Mouse (Mus musculus) ES-E14 (cell line): ENCODE data around the gene Irak2. TPM values are rescaled to one million over a fixed set of nuclear protein-coding genes. Genes with fewer than 3 reads are reported as not detected.
A peak's percentile ranks its signal among the peaks of the same experiment; 100 is the strongest.

Experiments used
- DNase-seq: peaks from one replicate; pipeline ENCODE4 v3.0.0-alpha.2; 2013; ENCODE audit warnings: low read depth, low spot score
- H3K27ac ChIP-seq: 2 replicates; pipeline ENCODE4 v1.5.1; 2012; ENCODE audit warnings: low read depth, mild to moderate bottlenecking, low read length, moderate library complexity, mixed read lengths; ENCODE audit not compliant: poor library complexity, insufficient read depth, severe bottlenecking
- H3K36me3 ChIP-seq: 2 replicates; pipeline ENCODE4 v1.6.1; 2012; ENCODE audit warnings: mild to moderate bottlenecking, low read length, moderate library complexity, mixed read lengths; ENCODE audit not compliant: control insufficient read depth, poor library complexity, insufficient read depth, severe bottlenecking
- H3K4me1 ChIP-seq, 2 experiments: fragments of 150-350 bp in 1 of 2; sonication (generic) in 1 of 2; 2 replicates each; pipeline ENCODE4 v1.6.1; 2012; ENCODE audit warnings: low read length in 2 of 2, mild to moderate bottlenecking in 1 of 2, mixed read lengths in 1 of 2; ENCODE audit not compliant: control insufficient read depth in 2 of 2, insufficient read depth in 2 of 2, poor library complexity in 1 of 2
- H3K4me3 ChIP-seq, 2 experiments: fragments of 150-350 bp in 1 of 2; sonication (generic) in 1 of 2; 2 replicates each; pipeline ENCODE4 v1.5.1; 2012; ENCODE audit warnings: low read length in 2 of 2, low read depth in 1 of 2, mild to moderate bottlenecking in 1 of 2, mixed read lengths in 1 of 2; ENCODE audit not compliant: insufficient read depth in 1 of 2, poor library complexity in 1 of 2, severe bottlenecking in 1 of 2
- H3K9ac ChIP-seq: 2 replicates; pipeline ENCODE4 v1.6.1; 2012; ENCODE audit warnings: low read depth, mild to moderate bottlenecking, low read length, mixed read lengths; ENCODE audit not compliant: poor library complexity, insufficient read depth, severe bottlenecking
- H3K9me3 ChIP-seq: fragments of 150-350 bp; sonication (generic); 2 replicates; pipeline ENCODE4 v1.6.1; 2012; ENCODE audit warnings: low read depth, mild to moderate bottlenecking, low read length; ENCODE audit not compliant: control insufficient read depth, insufficient read depth
- CHD2 ChIP-seq: IDR thresholded peaks from 2 replicates; pipeline ENCODE4 v1.6.1; 2014; ENCODE audit warnings: mild to moderate bottlenecking, low read depth, low read length, inconsistent platforms
- HCFC1 ChIP-seq: IDR thresholded peaks from 2 replicates; pipeline ENCODE4 v1.6.1; 2012; ENCODE audit warnings: low read length, inconsistent platforms, borderline replicate concordance; ENCODE audit not compliant: insufficient read depth
- MAFK ChIP-seq: IDR thresholded peaks from 2 replicates; pipeline ENCODE4 v1.6.1; 2014; ENCODE audit warnings: mild to moderate bottlenecking, low read depth, low read length, inconsistent platforms; ENCODE audit not compliant: insufficient read depth
- ZC3H11A ChIP-seq: IDR thresholded peaks from 2 replicates; pipeline ENCODE4 v1.6.1; 2012; ENCODE audit warnings: low read depth, mild to moderate bottlenecking, inconsistent platforms, low read length, borderline replicate concordance
- ZNF384 ChIP-seq: IDR thresholded peaks from 2 replicates; pipeline ENCODE4 v1.6.1; 2012; ENCODE audit warnings: low read depth, low read length, inconsistent platforms
- in situ Hi-C, 2 experiments: fragments of 600-800 bp; cut with MboI; formaldehyde crosslinking; loops; one replicate each; pipeline ENCODE4 v1.15.1; 2025; ENCODE audit warnings: low sequenced_read_pairs in 2 of 2, inconsistent platforms in 1 of 2; ENCODE audit not compliant: unreplicated experiment in 2 of 2
- total RNA-seq: library from RNA; depleted of rRNA; stranded (reverse); fragments of 300-350 nt; gene quantifications from 2 replicates; pipeline ENCODE4 v1.2.3, GENCODE M21; 2012

Irak2 gene
- total RNA-seq, 1 experiment, result 22.0 TPM

DNA sequence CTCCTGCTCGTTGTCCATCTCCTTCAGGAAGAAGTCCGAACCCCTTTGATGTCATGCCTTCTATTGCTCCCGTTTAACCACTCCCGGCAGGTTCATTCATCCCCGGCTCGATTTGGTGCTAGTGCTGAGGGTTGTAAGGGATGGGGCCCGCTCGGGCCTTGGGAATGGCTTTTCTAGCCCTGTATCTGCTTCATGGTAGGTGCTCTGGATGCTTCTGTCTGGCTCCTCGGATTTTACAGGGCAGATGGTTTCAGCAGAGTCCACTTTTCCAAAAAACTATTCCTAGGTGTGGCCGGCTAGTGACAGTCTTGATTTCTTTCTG is 33.1 kb upstream of the Irak2 start:
- Histone ChIP-seq H3K9ac (peak overlapping the region; percentile 93), H3K4me3 (peak overlapping the region; percentile 84 to 92), H3K9me3 (no peaks in the 10 kb centered on the region), H3K4me1 (peaks cover 0 to 7% of the 10 kb centered on the region in 2 experiments; a peak in 2 of 4 replicates), H3K36me3 (0 out of 2 replicates have a peak, but pooled peaks cover 2% of the 10 kb centered on the region), H3K27ac (no peak overlapping the region)
- no peak for TF ChIP-seq MAFK
- no peak for TF ChIP-seq HCFC1
- no peak for TF ChIP-seq ZNF384
- TF ChIP-seq ZC3H11A, result no peak
- no peak for TF ChIP-seq CHD2
- no peak for DNase-seq
- in situ Hi-C loops, result no loop called here

DNA sequence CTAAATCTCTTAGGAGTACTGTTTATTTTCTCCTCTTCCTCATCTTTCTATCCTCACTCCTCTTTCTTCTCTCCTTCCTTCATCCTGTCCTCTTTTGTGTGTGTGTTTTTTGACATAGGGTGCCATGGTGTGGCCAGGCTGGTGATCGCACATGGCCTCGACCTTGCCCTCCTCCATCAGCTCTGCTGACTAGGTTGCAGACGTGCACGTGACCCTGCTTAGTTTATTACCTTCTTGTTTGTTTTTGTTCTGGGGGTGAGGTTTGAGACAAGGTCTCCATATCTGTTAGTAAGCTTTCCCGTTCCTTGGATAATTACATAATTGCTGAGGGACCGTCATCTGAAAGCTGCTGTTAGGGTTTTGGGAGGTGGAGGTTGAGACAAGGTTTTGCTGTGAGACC is 29.4 kb upstream of the Irak2 start:
- in situ Hi-C loops, result no loop called here
- peaks cover 4% of the 10 kb centered on the region for H3K36me3 ChIP-seq
- no peak for TF ChIP-seq CHD2
- no peak for TF ChIP-seq ZC3H11A
- TF ChIP-seq MAFK, result no peak
- no peak for TF ChIP-seq ZNF384
- no peak for TF ChIP-seq HCFC1
- H3K9ac ChIP-seq, result no peak overlapping the region
- no peak for DNase-seq
- H3K27ac ChIP-seq, result no peak overlapping the region
- H3K9me3 ChIP-seq, result no peaks in the 10 kb centered on the region
- peaks cover 0 to 2% of the 10 kb centered on the region in 2 experiments; a peak in 1 of 4 replicates for H3K4me1 ChIP-seq
- no peak overlapping the region for H3K4me3 ChIP-seq

DNA sequence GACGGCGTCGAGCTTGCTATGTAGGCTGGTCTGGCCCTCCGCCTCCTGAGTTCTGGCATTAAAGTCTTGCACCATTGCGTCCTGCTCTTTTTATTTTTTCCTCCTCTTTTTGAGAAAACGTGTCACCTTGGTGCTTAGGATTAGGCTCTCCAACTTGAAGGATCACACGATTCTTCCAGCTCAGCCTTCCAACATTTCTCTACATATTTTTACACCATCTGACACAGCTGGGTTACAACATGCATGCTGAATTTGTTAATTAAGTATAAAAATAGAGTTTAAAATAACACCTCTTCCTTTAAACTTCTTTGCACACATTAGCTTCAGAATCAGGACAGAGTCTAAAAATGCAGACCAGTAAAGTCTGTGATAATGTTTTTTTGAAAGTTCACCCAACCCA is 29.0 kb upstream of the Irak2 start:
- H3K36me3 ChIP-seq, result peaks cover 7% of the 10 kb centered on the region
- no peak for DNase-seq
- H3K27ac ChIP-seq, result no peak overlapping the region
- H3K4me3 ChIP-seq, result no peak overlapping the region
- TF ChIP-seq ZNF384 (no peak), CHD2 (no peak), HCFC1 (no peak), MAFK (no peak), ZC3H11A (no peak)
- peaks cover 0 to 2% of the 10 kb centered on the region in 2 experiments; a peak in 1 of 4 replicates for H3K4me1 ChIP-seq
- H3K9me3 ChIP-seq, result no peaks in the 10 kb centered on the region
- in situ Hi-C loops, result no loop called here
- H3K9ac ChIP-seq, result no peak overlapping the region

DNA sequence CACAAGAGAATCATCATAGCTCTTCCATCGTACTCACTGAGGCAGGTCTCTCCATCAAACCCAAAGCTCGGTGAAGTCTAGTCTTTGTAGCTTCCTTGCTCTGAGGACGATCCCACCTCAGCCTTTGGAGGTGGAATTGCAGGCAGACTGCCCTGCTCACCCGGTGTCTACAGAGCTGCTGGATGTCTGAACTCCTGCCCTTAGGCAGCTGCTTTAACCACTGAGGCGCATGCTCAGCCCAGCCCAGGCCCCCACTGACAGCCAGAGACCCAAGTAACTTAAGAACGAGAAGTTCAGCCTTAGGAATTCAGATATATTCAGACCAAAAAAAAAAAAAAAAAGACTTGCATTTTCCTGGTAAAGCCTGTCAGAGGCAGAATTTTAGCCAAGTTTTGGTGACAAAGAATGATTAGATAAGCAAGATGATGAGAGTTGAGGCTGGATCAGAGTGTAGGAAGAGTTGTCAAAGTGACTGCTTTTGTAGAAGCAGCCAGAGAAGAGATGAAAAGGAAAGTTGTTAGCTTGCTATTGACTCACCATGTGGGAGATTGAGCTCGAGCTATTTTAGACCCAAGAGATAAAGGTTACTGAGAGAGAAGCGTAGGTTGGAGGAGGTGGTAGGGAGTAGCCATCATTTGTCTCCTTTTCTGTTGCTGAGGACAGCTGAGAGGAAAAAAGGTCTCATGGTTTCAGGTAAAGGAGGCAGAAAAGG is 25.9 kb upstream of the Irak2 start:
- H3K9ac ChIP-seq, result no peak overlapping the region
- H3K4me3 ChIP-seq, result no peak overlapping the region
- no peak for DNase-seq
- H3K4me1 ChIP-seq, result peaks cover 0 to 4% of the 10 kb centered on the region in 2 experiments; a peak in 1 of 4 replicates
- H3K36me3 ChIP-seq, result peaks cover 18% of the 10 kb centered on the region
- H3K27ac ChIP-seq, result no peak overlapping the region
- no peaks in the 10 kb centered on the region for H3K9me3 ChIP-seq
- in situ Hi-C loops, result no loop called here
- TF ChIP-seq ZC3H11A (no peak), CHD2 (no peak), ZNF384 (no peak), HCFC1 (no peak), MAFK (no peak)
